Mouse (Mus musculus) ovary, postnatal 36 days (tissue): ENCODE measurements around the gene Lce6a.

Source experiments
- DNase-seq: peaks from one replicate; pipeline ENCODE4 v3.0.0; 2022; ENCODE audit warnings: low spot score, mixed read lengths

The Lce6a gene

DNA sequence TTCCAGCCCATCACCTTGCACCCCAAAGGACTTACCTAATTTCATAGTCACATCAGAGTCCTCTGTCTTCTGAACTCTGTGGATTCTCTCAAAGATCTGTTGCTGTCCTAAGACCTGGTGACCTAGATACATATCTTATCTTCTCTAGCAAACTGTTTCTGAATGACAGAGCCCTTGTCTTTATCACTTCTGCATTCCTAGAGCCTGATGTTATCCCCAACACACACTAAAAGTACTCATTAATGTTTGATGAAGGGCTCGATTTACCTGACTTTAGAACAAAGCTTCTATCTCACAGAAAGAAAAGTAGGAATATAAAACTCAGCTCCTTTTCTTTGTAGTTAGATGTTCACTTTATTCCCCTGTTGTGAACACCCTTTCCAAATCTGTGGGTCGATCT, at the start of gene Lce6a:
TSS of gene Lce6a (minus strand) at position 101 of the 400 bp plus-strand sequence.
- DNase-seq: no peak

DNA sequence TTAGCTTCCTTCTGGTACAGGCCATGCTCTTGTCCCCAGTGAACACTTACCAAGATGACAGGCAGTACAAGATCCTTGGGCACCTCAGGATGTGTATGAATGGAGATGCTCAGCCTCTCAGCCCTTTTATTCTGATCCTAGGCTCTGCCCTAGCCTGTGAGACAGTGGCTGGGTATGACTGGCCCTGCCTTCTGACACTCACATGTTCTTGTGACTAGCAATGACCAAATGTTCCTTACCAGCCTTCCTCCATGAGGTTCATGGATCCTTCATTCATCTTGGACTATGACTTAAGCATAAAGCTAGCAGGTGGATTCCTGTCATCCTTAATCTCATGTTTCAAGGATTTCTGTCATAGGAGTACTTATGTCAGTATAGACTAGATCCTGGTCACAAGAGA, 48.8 kb upstream of the Lce6a start, which contains the start of gene Lce1a2:
TSS of gene Lce1a2 (minus strand) at position 101 of the 400 bp plus-strand sequence.
- DNase-seq: no peak

DNA sequence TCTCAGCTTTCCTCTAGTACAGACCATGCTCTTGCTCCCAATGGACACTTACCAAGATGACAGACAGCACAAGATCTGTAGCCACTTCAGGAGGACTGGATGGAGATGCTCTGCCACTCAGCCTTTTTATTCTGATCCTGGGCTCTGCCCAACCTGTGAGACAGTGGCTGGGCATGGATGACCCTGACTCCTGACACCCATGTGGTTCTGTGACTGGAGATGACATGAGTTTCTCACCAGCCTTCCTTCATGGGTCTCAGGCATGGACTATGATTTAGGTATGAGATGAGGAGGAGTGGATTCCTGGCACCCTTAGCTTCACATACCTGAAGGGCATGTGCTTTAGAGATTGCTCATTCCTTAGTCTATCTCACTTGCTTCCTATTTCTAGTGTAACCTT, 35.4 kb upstream of the Lce6a start, which contains the start of gene Lce1b:
TSS of gene Lce1b (minus strand) at position 101 of the 400 bp plus-strand sequence.
- no peak for DNase-seq

DNA sequence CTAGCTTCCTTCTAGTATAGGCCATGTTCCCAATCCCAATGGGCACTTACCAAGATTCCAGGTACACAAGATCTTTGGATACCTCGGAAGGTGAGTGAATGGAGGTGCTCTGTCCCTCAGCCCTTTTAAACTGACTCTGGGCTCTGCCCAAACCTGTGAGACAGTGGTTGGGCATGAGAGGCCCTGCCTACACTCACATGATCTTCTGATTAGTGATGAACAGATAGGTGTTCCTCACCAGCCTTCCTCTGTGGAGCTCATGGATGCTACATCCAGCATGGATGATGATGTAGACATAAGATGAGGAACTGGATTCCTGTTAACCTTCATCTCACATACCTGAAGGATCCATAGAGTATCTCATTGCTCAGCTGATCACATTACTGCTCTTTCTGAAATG, 26.7 kb upstream of the Lce6a start, which contains the start of gene Lce1a1:
TSS of gene Lce1a1 (minus strand) at position 101 of the 400 bp plus-strand sequence.
- no peak for DNase-seq

DNA sequence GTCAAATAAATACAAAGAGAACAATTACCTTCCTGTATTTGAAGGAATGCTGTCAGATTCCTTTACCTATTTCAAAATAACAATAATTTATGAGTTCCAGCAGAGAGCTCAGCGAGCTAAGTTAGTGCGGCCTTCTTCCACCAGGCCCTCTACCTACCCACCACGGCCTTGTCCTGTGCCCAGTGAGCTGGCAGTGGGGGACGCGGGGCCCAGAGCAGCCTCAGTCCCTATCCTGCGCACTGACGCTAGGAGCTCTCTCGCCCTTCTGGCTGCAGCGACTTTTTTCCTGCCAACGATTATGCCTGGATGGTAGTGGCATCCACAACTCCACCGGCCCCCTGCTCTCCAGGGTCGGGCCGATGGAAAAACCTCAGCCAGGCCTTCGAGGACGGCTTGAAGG, 18.4 kb upstream of the Lce6a start:
- DNase-seq: no peak

DNA sequence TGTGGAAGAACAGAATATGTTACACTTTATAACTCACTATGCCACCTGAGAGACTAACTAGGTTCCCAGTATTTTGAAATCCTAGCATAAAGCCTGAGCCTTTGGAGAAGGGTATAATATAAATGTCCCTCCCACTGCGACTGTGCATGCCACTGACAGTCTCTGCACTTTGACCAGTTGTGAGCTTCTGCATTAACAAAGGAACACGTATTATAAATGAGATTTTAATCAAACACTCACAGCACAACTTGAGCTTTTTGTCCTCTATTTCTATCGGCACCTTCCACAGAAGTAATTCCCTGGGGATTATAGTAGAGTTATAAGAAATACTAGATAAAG, 17.2 kb upstream of the Lce6a start:
- DNase-seq: no peak

DNA sequence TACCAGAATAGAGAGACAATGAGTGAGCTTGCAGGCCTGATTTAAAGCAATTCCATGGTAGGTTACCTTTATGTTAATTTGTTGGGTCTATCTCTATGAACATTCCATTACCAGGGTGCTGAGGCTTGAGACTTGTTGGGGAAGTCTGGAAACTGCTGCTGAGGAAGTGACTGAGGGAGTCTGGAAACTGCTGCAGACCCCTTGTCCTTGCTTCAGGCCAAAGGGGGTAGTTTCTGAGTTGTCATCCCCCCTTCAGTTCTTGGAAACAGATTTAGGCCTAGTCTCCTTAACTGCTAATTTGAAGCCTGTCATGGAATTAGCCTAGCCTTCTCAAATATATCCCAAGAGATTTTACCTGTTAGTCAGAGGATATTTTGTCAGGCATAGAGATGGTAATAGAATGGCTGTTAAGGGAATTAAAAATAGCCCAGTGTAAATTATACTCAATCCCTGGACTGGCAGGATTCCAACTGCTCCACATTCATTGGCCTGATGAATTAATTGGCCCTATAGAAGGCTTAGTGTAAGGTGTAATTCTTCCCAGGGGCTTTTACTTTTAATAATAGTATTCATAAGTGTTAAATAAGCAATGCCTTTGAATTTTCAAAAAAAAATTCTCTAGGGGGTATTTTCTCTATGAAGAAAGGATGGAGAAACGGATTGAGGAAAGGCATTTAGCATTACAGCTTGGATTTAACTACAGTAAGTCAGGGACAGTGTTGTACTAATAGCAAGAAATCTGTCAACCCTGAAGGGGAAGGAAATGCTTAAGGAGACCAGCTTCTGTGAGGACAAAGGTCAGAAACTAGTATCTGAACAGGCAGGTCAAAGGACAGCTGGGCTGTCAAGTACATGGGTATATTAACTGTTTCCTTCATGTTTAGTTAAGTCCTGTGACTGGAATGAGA, 16.5 kb upstream of the Lce6a start:
- DNase-seq: no peak

DNA sequence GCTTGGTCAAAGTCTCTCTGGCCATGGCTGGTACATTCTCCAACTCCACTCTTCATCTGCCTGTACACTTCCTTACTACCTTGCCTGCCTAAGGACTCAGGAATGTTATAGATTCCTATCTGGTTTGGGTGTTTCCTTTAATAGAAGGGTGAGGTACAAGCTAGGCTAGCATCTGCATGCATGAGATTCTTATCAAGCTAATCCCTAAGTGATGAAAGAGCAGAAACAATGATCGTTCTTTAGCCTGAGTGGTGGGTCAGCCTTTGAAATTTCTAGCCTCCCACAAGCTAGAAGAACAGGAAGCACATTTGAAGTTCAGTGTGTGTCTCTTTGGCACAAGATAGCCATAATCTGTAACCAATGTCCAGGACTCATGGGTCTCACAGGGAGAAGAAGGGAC, 11.7 kb downstream of the Lce6a start:
- no peak for DNase-seq

DNA sequence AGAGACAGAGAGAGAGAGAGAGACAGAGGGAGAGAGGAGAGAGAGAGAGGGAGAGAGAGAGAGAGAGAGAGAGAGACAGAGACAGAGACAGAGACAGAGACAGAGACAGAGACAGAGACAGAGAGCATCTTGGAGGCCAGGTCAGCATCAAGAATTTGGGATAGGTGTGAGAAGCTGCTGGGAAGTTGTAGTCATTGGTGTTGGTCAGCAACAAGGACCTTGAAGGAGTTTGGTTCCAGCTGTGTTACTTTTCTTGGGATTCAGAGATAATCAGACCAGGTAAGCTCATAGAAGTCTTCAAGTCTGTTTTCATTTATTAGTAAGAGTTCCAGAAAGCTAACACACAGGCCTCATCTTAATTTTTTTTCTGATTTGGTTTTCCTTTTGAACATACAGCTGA, 14.1 kb downstream of the Lce6a start, which contains the start of gene 2210017I01Rik:
TSS of gene 2210017I01Rik (minus strand) at position 101 of the 400 bp plus-strand sequence.
- no peak for DNase-seq

DNA sequence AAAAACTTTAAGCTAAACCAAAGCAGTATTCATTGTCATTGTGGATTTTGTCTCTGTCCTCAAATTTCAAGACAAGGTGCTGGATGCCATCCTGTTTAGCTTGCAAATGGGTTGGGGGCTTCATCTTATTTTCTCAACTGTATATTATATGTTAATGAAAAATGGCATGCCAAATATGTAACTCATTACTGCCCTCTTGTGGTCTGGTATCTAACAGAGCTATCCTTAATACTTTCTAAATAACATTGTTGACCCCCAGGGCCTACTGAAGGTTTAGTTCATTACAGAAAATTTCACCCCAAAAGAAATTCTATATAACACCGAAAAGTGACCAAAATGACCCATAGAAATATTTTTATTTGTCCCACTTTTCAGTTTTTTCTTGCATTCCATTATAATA, 19.3 kb downstream of the Lce6a start:
- DNase-seq: no peak

DNA sequence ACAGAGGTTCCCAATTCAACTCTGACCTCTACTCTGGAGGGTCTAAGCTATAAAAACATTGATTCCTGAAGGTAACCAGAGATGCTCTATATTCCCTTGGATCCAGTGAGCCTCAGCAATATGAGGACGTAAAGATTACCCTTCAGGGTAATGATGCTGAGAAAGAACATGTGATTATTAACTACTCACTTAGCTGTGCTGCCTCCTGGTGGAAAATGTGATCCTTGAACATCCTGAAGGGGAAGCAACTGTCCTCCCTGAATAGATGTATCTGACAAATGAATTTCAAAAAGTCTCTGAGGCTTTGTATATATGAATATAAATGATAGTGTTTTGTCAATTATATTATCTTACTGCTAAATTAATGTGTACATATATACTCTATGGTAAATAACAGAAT, 21.0 kb downstream of the Lce6a start:
- no peak for DNase-seq

DNA sequence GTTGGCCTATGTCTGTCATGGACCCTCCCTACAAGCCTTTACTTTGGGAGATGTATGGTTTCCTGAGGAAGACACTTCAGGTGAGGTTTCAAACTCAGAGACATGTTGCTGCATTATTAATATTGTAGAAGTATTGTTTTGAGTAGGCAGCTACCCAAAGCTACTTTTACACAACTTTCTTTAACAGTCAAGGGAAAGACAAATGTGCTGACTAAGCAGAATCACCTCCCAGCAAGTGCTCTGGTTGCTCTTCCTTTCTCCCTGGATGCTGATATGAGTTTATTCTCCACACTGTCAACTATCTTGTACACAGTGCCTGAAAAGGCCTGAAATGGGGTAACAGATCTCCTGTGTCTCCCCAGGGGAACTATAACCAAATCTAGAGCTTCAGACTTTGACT, 21.5 kb downstream of the Lce6a start:
- no peak for DNase-seq

DNA sequence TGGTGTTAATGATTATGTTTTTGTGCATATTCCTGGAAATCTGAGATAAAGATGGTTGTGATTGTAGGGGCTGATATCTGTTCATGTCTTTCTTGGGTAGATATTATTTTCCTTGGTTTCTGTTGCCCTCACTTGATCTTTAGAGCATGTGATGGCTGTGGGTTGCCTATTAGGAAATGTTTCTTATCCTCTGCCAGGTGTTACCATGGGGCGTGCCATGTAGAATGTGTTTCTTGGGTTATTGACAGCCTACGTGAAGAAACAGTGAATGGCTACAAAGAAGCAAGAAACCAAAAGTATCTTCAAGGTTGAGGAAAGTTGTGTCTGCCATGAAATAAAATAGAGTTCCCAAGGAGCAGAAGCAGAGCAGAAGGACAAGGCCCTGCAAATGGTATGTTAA, 23.0 kb downstream of the Lce6a start:
- no peak for DNase-seq

DNA sequence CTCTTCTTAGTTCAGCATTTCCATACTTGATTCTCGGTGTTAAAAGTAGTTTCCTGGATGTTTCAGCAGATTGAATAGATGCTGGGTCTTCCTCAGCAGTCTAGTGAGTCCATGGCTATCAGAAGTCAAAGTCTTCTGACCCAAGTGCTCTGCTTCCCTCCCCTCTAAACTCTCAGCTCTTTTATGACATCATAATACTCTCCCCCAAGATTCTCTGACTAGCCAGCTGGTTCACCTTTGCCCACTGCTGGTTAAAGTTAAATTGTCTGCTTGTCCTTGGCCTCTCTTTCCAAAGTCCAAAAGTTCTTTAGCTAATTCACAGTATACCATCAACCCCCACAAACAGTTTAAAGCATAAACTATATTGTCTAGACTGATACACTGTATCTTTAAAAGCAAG, 32.6 kb downstream of the Lce6a start, which contains the start of gene Smcp:
TSS of gene Smcp (minus strand) at position 140 of the 400 bp plus-strand sequence.
- DNase-seq: no peak

DNA sequence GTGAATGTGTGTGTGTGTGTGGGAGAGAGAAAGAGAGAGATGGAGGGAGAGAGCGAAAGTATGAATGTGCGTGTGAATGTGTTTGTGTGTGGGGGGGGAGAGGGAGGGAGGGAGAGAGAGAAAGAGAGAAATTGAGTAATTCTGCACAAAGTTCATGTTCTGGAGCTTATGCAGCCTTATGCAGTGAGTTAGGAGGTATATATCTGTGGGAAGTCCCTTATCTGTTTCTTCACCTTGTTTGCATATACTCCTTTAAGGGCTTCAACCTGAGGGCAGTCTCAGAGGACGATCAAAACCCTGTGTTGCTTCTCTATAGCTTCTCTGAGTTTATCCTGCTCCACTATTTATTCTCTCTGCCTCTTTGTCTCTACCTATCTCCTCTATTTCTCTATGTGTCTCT, 34.3 kb downstream of the Lce6a start:
- no peak for DNase-seq

DNA sequence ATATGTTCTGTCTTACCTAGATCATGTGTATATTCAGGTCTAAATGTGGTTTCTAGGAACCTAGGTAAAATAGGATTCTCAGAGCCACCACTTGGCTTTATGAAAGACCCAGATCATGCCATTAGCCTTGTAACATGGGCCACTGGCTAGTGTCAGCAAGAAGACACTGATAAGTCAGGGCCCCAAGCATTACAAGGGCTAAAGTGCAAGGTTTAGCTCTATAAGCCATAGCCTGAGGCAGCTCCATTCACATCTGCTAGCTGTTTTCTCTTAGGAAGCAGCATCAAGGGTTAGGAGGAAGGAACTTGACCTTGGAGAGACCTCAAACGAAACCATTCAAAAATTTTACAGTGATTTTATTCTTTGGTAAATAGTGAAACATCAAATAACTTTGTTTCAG, 36.4 kb downstream of the Lce6a start:
- no peak for DNase-seq

DNA sequence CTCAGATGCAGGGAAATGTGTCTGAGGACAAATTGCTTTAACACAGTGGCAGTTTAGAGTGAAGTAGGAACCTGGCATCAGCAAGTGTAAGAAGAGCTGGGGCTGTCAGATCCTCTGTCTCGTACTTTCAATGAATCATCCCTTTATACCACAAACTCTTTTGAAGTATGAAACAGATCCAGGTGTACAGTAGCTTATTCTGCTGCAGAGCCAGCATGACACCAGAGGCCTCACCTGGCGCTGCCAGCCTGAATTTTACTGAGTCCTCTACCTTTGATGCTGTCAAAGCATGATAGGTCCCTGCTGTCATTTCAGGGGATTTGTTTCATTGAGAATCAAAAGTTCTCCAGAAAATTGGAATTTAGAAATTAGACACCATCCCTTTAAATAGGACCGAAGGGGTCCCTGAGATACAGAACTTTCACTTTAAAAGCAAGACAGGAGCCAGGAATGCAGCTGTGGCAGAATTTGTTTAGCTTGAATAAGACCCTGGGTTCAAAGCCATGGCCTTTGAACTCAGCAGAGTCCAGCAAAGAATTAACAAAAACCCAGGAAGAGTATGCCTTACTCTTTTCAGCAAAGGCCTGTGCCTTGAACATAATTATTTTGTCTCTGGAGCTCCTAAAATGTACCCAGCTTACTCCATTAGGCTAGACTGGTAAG, 38.2 kb downstream of the Lce6a start:
- no peak for DNase-seq

DNA sequence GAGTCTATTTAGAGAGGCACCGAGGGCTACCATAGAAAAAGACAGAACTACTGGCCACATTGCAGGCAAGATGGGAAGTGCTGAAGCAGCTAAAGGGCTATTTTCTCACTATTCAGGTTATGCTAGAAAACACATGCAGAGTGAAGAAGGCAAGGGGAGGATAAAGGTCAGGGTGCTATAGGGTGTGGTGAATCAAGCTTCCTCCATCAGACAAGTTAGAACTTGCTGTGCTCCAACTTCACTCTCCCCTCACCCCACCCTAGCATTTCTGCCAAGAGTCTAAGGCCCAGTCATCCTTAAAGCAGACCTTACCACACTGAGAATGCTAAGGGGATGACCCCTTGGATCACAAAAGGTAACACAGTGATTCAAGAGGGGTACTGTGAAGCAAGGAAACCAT, 42.0 kb downstream of the Lce6a start:
- DNase-seq: no peak

DNA sequence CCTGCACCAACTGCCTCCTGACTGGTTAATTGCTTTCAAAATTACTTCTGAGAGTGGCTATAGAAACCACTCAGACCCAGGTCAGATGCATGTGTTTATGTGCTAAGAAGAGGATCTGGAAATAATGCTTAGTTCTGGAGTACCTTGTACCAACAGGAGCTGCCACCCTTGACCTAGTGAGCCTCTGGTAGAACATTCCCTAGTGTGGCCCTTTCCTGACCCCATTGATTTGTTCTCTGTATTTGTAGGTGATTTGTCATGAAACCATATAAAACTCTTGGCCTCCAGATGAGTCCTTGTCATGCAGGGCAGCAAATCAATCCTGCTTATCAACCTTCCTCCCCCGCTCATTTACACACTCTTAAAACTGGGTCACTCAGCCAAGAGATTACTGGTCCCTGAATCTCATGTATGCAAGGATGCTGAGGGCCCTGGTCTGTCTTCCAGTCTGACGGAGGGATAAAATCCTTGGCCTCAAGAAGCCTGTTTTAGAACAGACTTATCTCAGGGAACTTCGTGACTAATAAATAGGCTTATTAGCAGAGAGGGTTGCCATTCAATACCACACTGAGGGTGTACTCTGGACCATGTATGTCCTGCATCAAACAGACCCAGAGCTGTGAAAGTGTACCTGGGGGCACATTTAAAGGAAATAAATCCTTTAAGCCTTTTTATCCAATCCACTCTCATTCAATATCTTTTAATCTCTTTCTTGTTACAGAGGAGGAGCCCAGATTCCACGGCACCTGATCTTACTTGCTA, 42.6 kb downstream of the Lce6a start:
- no peak for DNase-seq

DNA sequence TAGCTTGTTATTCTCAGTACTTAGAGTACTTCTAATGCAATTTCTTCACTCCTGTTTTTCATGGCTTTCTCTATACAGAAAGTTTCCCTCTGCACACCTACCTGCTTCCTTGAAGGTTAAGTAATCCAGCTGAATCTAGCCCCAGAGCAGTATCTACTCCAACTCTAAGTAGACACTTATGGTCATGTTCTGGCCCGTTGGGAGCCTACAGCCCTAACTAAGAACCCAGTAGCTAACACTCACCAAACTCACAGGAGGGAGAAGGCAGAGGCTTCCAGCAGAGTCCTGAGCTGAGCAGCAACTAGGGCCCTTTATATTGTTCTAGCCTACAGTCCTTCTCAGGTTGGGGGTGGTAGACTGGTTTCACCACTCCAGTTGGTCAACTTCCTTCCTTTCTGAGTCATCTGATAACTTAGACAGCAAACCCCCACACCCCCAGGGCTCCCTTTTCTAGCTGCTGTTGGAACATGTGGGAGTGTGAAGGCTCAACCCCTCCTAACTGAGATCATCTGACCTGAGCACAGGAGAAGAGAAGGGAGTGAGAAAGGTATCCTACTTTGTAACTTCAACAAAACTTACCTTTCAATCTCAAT, 47.9 kb downstream of the Lce6a start, which contains the start of gene Ivl:
TSS of gene Ivl (minus strand) at position 287 of the 593 bp plus-strand sequence.
- DNase-seq: no peak

DNA sequence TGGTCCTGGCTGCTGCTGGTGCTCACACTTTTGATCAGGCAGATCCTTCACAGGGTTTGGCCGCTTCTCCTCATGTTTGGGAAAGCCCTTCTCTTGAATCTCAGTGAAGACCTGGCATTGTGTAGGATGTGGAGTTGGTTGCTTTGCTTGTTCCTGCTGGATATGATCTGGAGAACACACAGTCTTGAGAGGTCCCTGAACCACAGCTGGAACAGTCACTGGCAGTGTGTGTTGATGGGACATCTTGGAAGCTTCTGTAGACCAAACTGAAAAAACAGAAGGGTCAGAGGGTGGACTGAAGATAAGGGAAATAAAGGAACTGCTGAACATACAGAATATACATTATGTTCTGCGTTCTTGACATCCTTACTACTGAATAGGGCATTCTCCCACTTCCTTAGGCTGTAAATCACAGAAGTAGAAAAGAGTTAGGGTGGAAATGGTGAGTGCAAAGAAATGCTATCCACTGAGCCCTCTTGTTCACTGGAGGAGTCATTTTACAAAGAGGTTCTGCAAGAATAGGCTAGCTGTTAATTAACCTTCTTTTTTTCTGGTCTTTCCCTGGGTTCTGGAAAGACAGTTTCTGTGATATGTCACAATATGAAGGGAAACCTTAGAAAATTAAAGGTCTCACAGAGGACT, 48.8 kb downstream of the Lce6a start:
- DNase-seq: no peak
